Mouse (Mus musculus) liver, embryonic 14.5 days (tissue): ENCODE results near the gene Itih1.

ENCODE experiments used
- CTCF ChIP-seq: IDR thresholded peaks from 2 replicates; pipeline ENCODE4 v1.5.1; 2016; ENCODE audit warnings: antibody characterized with exemption, low read depth, control low read depth
- EP300 ChIP-seq: IDR thresholded peaks from 2 replicates; pipeline ENCODE4 v1.6.1; 2016; ENCODE audit warnings: antibody characterized with exemption, low read depth

DNA sequence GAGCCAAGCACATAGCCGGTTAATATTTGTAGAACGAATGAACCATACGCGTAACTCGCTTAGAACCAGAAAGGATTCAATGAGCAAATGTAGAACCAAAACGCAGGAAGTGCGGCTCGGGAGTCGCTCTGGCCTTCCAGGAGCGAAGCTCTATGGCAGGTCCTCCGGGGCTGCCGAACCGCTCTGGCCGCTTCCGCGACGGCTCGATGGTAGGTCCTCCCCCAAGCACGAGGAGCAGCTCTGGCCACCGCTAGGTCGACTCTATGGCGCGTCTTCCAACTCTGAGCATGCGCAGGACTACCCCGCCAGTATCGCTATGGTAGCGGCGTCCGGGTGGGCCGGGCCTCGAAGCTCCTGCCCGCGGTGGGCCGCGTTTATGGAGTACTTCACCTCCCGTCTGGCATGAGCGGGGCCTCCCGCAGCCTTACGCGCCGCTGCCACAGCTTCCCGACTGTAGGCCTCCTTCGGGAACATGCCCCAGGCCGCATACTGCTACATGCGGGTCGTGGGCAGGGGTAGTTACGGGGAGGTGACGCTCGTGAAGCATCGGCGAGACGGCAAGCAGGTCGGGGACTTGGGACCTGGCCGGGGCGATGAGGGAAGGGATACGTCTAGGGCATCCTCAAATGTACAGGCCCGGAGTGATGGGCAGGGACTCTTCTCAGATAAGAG is 8.2 kb upstream of the Itih1 start, which contains the start of gene Nek4:
- TF ChIP-seq CTCF (peak; percentile 59), EP300 (no peak)
